Mouse (Mus musculus): ENCODE results near the gene Tpd52l2.

Tpd52l2 gene

DNA sequence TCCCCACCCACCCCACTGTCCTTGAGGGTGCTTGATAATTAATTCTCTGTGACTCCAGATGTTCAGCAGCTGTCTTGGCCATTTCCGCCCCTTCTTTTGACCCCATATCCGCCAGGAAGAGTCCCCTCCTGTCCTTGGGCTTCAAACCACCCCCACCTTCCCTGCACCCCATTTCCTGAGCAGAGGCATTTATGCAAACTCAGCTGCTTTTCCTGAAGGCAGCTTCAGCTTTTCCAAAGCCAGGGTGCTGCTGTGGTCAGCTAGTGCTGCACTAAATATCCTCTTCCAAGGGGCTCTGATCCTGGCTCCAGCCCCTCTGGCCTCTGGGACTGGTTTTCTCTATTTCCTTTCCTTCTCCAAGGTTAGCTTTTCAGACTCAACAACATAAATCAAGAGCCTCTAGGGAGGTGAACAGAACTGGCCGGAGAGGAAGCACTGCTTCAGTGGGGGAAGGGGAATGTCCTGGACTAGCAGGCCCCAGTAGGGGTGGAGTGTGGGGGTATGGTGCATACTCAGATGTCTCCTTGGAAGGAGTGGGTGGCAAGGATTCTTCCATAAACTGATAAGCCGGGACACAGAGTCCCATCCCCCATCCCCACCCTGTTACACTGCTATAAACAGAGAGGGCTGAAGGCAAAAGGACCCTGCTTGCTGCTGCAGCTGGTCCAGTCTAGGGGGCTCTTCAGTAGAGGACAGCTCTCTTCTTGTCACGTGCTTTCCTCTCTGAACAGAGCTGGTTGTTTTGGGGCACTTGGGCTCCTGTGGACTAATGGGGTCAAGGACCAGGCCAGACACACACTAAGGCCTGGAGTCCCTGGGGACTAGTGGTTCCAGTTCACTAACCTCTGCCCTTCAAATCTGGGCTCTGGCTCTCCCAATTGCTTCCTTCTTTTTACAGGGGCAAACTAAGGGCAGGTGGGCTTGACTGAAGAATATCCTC, 9.3 kb upstream of the Tpd52l2 start:
- no peak for DNase-seq (ENCODE audit: low spot score in 2 of 2)

DNA sequence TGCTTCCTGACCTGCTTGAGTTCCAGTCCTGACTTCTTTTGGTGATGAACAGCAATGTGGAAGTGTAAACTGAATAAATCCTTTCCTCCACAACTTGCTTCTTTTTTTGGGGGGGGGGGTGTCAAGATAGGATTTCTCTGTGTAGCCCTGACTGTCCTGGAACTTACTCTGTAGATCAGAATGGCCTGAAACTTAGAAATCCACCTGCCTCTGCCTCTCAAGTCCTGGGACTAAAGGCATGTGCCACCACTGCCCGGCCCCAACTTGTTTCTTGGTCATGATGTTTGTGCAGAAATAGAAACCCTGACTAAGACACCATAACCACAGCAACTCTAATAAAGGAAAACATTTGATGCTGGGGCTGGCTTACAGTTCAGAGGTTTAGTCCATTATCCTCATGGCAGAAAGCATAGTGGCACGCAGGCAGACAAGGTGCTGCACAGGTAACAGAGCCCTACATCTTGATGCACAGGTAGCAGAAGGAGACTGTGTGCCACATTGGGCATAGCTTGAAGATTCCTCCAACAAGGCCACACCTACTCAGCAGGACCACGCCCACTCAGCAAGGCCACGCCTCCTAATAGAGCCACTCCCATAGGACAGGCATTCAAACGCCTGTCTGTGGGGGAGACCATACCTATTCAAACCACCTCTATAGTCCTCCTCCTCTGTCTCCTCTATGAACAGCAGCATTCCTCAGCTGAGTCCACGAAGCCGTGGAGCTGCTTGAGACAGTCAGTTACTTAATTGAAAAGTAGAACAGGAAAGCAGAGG, 5.3 kb upstream of the Tpd52l2 start:
- peak; percentile 83 to 86 for DNase-seq (ENCODE audit: low spot score in 2 of 2)

- DNase-seq (ENCODE audit: low spot score in 2 of 2) = no peak
These were observed 4.7 kb upstream of the Tpd52l2 start for GRCm38 (mm10) chr2:181492206-181492605.

DNA sequence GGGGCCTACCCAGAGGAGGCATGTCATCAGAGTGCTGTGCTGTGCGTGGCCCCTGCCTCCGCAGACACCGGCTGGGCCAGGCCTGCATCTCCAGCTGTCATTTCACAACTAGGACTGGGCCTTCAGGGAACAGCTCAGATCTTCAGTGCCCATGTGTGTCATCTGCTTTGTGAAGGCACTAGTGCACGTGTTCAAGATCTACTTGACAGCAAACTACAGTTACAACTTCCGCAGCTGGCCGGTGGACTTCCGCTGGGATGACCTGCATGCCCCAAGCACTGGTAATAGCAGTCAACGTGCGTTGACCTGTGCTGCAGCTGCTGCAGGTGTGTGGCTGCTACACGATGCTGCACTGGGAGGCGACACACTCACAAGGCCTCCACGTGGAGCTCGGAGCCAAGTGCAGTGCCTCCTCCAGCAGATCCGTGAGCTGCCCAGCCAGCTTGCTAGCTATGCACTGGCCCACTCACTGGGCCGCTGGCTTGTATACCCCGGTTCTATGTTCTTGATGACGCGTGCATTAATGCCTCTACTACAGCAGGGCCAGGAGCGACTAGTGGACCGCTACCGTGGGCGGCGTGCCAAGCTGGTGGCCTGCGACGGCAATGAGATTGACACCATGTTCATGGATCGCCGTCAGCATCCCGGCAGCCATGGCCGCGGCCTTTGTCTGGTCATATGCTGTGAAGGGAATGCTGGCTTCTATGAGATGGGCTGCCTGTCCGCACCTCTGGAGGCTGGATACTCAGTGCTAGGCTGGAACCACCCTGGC, 3.6 kb upstream of the Tpd52l2 start, which contains the start of gene Abhd16b:
Gene Abhd16b, plus strand, starts transcription at position 51 of the 772 bp plus-strand sequence.
- peak in 1 of 2 experiments; percentile 66 for DNase-seq (ENCODE audit: low spot score in 2 of 2)

- no peak for DNase-seq (ENCODE audit: low spot score in 2 of 2)
These were observed 2.5 kb upstream of the Tpd52l2 start for GRCm38 (mm10) chr2:181494266-181494945.

- peak; percentile 29 to 63 for DNase-seq (ENCODE audit: low spot score in 2 of 2)
These were observed 1.1 kb upstream of the Tpd52l2 start for GRCm38 (mm10) chr2:181495845-181496244.

DNA sequence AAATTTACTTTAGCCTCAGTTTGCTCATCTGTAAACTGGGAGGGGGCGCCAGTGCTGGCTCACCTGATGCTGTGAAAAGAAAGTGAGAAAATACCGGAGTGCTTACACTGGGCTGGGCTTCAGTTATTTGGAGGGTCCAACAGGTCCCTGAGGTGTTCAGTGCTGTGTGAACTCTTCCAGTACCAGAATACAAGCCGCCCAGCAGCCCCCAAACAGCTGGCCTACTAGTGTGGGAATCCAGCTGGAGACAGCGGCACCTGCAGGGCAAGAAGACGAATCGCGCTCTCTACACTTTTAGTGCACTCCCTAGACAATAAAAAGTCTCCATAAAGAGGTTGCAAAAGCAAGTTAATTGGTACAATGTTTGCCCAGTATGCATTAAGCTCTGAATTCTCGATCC, 661 bp upstream of the Tpd52l2 start:
- DNase-seq (ENCODE audit: low spot score in 2 of 2) = peak; percentile 69 to 86

GRCm38 (mm10) chr2:181497548-181497875, 570 bp downstream of the Tpd52l2 start:
- peak; percentile 76 to 83 for DNase-seq (ENCODE audit: low spot score in 2 of 2)

GRCm38 (mm10) chr2:181498644-181499043, 1.7 kb downstream of the Tpd52l2 start:
- no peak for DNase-seq (ENCODE audit: low spot score in 2 of 2)

GRCm38 (mm10) chr2:181509191-181509590, 12.2 kb downstream of the Tpd52l2 start:
- DNase-seq (ENCODE audit: low spot score in 2 of 2) = no peak

DNA sequence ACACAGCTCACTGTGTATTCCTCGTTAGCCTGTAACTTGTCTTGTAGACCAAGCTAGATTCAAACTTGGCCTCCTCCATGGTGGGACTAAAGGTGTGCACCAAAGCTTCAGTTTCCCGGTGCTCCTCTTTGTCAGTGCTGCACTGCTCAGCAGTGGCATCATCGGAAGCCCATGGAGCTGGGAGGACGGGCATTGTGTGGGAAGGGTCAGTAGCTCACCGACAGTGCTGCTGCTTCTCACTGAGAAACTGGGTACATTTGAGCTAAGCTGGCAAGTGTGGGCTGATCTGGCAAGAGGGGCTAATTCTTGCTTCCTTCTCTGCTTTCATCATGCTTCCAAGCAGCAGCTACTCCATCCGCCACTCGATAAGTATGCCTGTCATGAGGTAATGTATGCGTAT, 14.3 kb downstream of the Tpd52l2 start:
- DNase-seq (ENCODE audit: low spot score in 2 of 2) = no peak

DNA sequence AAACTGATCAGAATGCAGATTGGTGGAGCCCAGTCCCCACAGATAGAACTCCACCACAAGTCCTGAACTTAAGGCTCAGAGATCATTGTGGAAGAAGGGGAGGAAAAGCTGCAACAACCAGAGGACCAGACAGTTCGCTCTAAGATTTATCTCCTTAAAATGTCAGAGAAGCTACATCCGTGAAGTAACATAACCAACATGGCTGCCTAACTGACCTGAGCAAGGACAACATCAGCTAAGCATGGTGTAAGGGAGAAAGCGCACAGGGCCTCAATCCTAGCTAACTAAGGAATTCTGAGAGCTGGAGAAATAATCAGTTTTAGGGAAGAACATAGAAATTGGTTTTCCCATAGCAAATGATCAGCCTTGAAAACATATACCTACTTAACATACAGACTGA, 22.3 kb downstream of the Tpd52l2 start:
- no peak for DNase-seq (ENCODE audit: low spot score in 2 of 2)

DNA sequence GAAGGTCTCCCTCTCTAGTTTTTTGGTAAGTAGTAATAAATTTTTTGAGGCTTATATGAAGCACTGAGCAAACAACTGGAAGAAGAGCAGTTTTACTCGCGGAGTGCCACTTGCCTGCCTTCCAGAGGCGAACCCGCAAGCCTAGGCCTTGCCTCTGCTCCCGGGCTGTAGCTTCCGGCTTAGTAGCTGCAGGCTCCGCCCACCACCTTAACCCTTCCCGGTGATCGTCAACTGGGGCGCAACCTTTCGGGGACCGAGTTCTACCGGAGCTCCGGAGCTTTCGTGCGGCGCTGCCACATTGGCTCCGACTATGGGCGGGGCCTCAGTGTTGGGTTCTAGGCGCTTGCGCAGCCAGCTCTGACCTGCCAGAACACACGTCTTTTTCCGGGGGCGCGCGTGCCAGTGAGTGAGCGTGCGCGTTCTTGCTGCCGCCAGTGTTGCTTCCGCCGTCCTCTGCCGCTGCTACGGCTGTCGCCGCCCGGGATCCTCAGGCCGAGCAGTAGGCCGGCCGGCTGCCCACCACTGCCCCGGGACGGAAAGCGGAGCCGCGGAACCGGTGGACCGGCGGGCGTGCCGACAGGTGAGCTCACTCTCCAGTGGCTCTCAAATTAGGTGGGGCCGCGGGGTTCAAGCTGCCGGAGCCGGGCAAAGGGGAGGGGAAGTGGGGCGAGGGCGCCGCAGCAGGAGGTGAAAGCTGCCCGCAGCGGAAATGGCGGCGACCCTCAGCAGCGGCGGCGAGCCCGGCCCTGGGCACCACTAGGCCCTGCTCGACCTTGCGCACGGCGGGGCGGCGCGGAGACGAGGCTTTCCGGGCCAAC, 23.4 kb downstream of the Tpd52l2 start, which contains the start of gene Dnajc5:
Gene Dnajc5, plus strand, starts transcription at position 368 of the 818 bp plus-strand sequence.
- DNase-seq (ENCODE audit: low spot score in 2 of 2) = peak; percentile 97 to 98

DNA sequence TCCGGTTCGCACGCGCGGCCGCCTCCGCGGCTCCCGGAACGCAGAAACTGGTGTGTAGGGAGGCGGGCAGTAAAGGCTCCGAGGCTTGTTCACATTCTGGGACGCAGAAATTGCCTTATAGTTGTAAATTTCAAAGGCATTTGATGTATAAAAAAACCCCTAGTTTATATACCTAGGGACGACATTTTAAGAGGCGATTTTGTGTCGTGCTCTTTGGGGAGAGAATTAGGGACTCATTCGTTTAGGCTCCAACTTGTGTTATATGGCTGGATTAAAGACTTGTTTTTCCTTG, 23.9 kb downstream of the Tpd52l2 start:
- no peak for DNase-seq (ENCODE audit: low spot score in 2 of 2)

DNA sequence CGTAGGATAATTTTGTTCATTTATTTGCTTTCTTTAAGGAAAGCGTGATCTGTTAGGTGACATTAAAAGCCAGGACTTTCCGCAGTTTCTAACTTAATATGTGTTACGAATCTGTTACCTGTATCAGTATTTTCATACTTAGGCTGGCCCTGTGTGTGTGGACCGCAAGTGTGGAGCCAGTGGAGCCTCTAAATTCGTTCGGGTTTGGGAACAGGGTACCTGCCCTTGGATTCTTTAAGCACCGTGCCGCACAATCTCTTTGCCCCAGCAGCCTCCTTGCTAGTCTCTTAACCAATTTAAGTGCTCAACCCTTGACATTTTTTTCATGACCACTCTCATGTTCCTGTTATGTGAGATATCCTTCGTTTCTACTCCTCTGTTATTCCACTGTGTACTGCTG, 24.5 kb downstream of the Tpd52l2 start:
- DNase-seq (ENCODE audit: low spot score in 2 of 2) = no peak

- DNase-seq (ENCODE audit: low spot score in 2 of 2) = peak; percentile 57 to 72
These were observed 25.9 kb downstream of the Tpd52l2 start for GRCm38 (mm10) chr2:181522811-181523210.

- DNase-seq (ENCODE audit: low spot score in 2 of 2) = no peak
These were observed 28.6 kb downstream of the Tpd52l2 start for GRCm38 (mm10) chr2:181525526-181525925.

- DNase-seq (ENCODE audit: low spot score in 2 of 2) = no peak
These were observed 32.1 kb downstream of the Tpd52l2 start for GRCm38 (mm10) chr2:181529076-181529475.

DNA sequence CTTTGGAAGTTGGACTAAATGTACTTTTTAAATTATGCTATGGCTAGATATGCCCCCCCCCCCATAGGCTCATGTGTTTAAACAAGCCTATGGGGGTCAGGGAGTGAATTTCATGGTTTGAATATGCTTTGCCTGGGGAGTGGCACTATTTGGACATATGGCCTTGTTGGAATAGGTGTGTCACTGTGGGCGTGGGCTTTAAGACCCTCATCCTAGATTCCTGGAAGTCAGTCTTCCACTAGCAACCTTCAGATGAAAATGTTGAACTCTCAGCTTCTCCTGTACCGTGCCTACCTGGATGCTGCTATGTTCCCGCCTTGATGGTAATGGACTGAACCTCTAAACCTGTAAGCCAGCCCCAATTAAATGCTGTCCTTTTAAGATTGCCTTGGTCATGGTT, 35.6 kb downstream of the Tpd52l2 start:
- no peak for DNase-seq (ENCODE audit: low spot score in 2 of 2)

DNA sequence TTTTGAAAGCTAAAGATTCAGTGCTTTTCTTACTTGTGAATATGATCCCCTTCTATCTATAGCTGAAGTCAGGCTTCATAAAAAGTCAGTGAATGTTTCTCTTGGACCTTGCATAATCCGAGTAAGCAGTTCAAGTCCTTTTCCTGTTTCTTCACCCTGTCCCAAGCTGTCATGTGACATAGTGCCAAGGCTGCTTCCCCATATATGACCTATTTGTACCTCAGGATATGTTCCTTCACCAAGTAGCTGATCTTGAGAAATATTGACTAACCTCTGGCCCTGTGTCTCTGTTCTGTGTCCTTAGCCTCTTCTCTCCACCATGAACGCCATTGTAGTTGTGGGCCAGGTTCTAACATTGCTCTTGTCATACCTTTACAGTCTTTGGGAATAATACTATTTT, 39.5 kb downstream of the Tpd52l2 start:
- DNase-seq (ENCODE audit: low spot score in 2 of 2) = no peak

All from spleen, postnatal 4 days (tissue).